Mouse (Mus musculus) forebrain, embryonic 15.5 days (tissue): ENCODE measurements around the gene Ankrd54. TPM values are rescaled to one million over a fixed set of nuclear protein-coding genes. Genes with fewer than 3 reads are reported as not detected.

Experiments used
- ATAC-seq: fragments of 200-750 bp; cut with Nextera tagmentation; replicated peaks from 2 replicates; pipeline ENCODE4 v1.8.0; 2017; ENCODE audit warnings: mild to moderate bottlenecking, moderate TSS enrichment, moderate library complexity
- H3K27ac ChIP-seq: fragments of 300-500 bp; sonication (generic); replicated peaks from 2 replicates; pipeline ENCODE4 v1.5.1; 2015; ENCODE audit warnings: mild to moderate bottlenecking, inconsistent platforms
- H3K27me3 ChIP-seq: fragments of 300-500 bp; sonication (generic); 2 replicates; pipeline ENCODE4 v1.6.1; 2015; ENCODE audit warnings: inconsistent platforms
- H3K36me3 ChIP-seq: fragments of 300-500 bp; sonication (generic); 2 replicates; pipeline ENCODE4 v1.6.1; 2015; ENCODE audit warnings: mild to moderate bottlenecking, inconsistent platforms
- H3K4me1 ChIP-seq: fragments of 300-500 bp; sonication (generic); 2 replicates; pipeline ENCODE4 v1.6.1; 2015; ENCODE audit warnings: inconsistent platforms
- H3K4me2 ChIP-seq: fragments of 300-500 bp; sonication (generic); replicated peaks from 2 replicates; pipeline ENCODE4 v1.6.1; 2015; ENCODE audit warnings: mild to moderate bottlenecking, inconsistent platforms
- H3K4me3 ChIP-seq: fragments of 300-500 bp; sonication (generic); 2 replicates; pipeline ENCODE4 v1.5.1; 2015; ENCODE audit warnings: mild to moderate bottlenecking, inconsistent platforms
- H3K9ac ChIP-seq: fragments of 300-500 bp; sonication (generic); replicated peaks from 2 replicates; pipeline ENCODE4 v1.6.1; 2015; ENCODE audit warnings: mild to moderate bottlenecking, inconsistent platforms
- H3K9me3 ChIP-seq: fragments of 300-500 bp; sonication (generic); 2 replicates; pipeline ENCODE4 v1.6.1; 2016; ENCODE audit warnings: inconsistent platforms
- WGBS: fragments of 180-500 bp; shearing (Covaris S2); methylation state at CpG from one replicate; pipeline ENCODE4 v1.1.7; 2015; ENCODE audit warnings: mixed read lengths; 5-methylcytosine and 5-hydroxymethylcytosine counted together
- polyA plus RNA-seq: library from polyadenylated mRNA; unstranded; fragments of >200 nt; fragmentation: Nextera tagmentation; extraction: Ambion mirVana; gene quantifications from 2 replicates; pipeline ENCODE4 v1.2.1, GENCODE M21; 2015

Gene Ankrd54
- polyA plus RNA-seq, 1 experiment from 2014 or later, result 61.6 TPM

DNA sequence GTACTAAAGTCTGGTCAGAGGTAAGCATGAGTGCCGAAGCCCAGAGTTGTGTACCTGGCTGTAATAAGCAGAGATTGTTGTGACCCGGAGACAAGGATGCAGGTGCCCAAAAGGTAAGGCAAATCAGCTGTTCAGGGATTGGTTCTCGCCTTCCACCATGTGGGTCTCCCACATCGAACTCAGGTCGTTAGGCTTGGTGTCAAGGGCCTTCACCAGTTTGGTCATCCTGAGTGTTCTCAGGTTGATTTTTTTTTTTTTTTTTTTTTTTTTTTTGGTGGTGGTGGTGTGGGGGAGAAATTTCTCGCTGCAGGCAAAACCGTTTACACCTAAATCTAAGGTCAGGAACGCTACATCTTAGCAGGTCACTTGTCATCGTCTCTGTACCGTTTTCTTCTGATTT lies 11.8 kb upstream of the Ankrd54 start:
- Histone ChIP-seq H3K4me2 (peak overlapping the region; percentile 61), H3K4me1 (peaks cover 23% of the 10 kb centered on the region), H3K27me3 (no peaks in the 10 kb centered on the region), H3K4me3 (peak overlapping the region; percentile 87), H3K9me3 (no peaks in the 10 kb centered on the region), H3K36me3 (peaks cover 31% of the 10 kb centered on the region), H3K27ac (peak overlapping the region; percentile 83), H3K9ac (peak overlapping the region; percentile 86)
- WGBS, result 38% methylated on average over 10 of the region's 10 CpGs
- ATAC-seq, result no peak

DNA sequence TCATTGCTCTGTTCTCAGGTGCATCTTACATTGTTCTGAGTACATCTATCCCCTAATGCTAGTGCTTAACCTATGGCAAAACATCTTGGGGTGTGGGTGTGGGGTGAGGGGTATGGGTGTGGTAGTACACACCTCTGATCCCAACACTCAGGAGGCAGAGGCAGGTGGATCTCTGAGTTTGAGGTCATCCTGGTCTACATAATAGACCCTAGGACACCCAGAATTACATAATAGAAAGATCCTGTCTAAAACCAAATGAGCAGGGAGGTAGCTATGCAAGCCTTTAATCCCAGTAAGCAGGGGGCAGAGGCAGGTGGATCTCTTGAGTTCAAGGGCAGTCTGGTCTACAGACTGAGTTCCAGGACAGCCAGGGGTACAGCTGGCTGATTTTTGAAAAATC lies 11.1 kb upstream of the Ankrd54 start:
- Histone ChIP-seq H3K27ac (no peak overlapping the region), H3K27me3 (no peaks in the 10 kb centered on the region), H3K4me2 (no peak overlapping the region), H3K4me1 (peaks cover 23% of the 10 kb centered on the region), H3K36me3 (peaks cover 24% of the 10 kb centered on the region), H3K4me3 (no peak overlapping the region), H3K9ac (no peak overlapping the region), H3K9me3 (no peaks in the 10 kb centered on the region)
- no peak for ATAC-seq

DNA sequence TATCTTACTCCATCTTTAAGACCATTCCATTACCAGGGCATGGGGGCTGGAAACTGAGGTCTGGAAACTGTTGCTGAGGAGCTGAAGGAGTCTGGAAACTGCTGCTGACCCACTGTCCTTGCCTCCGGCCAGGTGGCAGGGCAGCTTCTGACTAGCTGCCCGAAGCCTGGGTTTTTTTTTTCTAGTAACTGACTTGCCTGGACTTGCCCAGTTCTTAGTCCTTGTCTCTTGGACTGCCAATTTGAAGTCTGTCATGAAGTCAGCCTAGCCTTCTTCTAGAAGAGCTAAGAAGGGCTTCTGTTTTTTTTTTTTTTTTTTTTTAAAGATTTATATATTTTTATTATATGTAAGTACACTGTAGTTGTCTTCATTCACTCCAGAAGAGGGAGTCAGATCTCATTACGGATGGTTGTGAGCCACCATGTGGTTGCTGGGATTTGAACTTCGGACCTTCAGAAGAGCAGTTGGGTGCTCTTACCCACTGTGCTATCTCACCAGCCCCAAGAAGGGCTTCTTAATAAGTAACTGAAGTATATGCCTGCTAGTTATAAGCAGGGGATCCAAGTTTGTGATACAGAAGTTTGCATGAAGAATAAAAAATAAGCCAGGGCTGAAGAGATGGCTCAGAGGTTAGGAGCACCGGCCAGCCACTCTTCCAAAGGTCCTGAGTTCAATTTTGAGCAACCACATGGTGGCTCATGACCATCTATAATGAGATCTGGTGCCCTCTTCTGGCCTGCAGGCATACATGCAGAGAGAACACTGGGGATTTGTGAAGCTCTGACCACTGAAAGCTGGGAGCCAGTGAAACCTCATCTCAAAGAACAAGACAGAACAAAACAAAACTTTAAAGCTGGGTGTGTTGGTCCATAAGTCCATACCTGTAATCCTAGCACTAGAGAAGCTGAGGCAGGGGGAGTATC lies 8.7 kb upstream of the Ankrd54 start:
- peaks cover 16% of the 10 kb centered on the region for H3K4me1 ChIP-seq
- H3K9me3 ChIP-seq, result no peaks in the 10 kb centered on the region
- peaks cover under 1% of the 10 kb centered on the region; the same call in 1 of the 2 replicates for H3K36me3 ChIP-seq
- no peak overlapping the region for H3K4me3 ChIP-seq
- H3K9ac ChIP-seq, result no peak overlapping the region
- WGBS, result 72% methylated on average over 5 of the region's 5 CpGs
- H3K27me3 ChIP-seq, result no peaks in the 10 kb centered on the region
- ATAC-seq, result no peak
- no peak overlapping the region for H3K4me2 ChIP-seq
- H3K27ac ChIP-seq, result no peak overlapping the region

GRCm38 (mm10) chr15:79068416-79068815 lies 5.7 kb upstream of the Ankrd54 start:
- Histone ChIP-seq H3K4me3 (no peak overlapping the region), H3K9me3 (no peaks in the 10 kb centered on the region), H3K9ac (no peak overlapping the region), H3K27ac (no peak overlapping the region), H3K36me3 (no peaks in the 10 kb centered on the region), H3K27me3 (no peaks in the 10 kb centered on the region), H3K4me1 (peaks cover 3% of the 10 kb centered on the region), H3K4me2 (no peak overlapping the region)
- WGBS, result 79% methylated on average over 3 of the region's 3 CpGs
- no peak for ATAC-seq

DNA sequence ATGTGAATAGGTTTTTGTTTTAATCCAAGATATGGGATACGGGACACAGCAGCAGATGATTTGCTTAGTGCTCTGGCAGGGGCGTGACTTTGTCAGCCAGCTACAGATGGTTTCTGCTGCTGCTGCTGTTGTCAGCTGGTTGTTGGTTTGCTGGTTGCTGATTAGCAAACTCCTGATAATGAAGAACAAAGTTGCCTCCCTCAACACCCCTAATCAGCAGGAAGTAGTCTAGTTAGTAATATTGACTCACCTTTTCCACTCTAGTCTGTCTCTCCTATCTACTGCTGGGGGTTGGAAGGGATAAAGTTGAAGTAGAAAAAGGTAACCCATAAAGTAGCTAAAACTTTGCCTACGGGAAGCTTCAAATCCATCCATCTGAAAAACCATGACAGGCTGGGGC lies 4.9 kb upstream of the Ankrd54 start:
- H3K4me3 ChIP-seq, result no peak overlapping the region
- 83% methylated on average over 3 of the region's 3 CpGs for WGBS
- H3K36me3 ChIP-seq, result no peaks in the 10 kb centered on the region
- H3K27me3 ChIP-seq, result no peaks in the 10 kb centered on the region
- no peak for ATAC-seq
- H3K4me1 ChIP-seq, result peaks cover 5% of the 10 kb centered on the region
- H3K9me3 ChIP-seq, result no peaks in the 10 kb centered on the region
- H3K9ac ChIP-seq, result no peak overlapping the region
- no peak overlapping the region for H3K4me2 ChIP-seq
- H3K27ac ChIP-seq, result no peak overlapping the region

- H3K27ac ChIP-seq, result no peak overlapping the region
- no peak overlapping the region for H3K9ac ChIP-seq
- 43% methylated on average over 2 of the region's 2 CpGs for WGBS
- H3K27me3 ChIP-seq, result no peaks in the 10 kb centered on the region
- H3K4me1 ChIP-seq, result peaks cover 14% of the 10 kb centered on the region
- no peak for ATAC-seq
- no peaks in the 10 kb centered on the region for H3K36me3 ChIP-seq
- no peak overlapping the region for H3K4me3 ChIP-seq
- H3K4me2 ChIP-seq, result no peak overlapping the region
- no peaks in the 10 kb centered on the region for H3K9me3 ChIP-seq
Observed at GRCm38 (mm10) chr15:79066276-79066675, 3.6 kb upstream of the Ankrd54 start.

GRCm38 (mm10) chr15:79065086-79065770 lies 2.5 kb upstream of the Ankrd54 start:
- no peak for ATAC-seq
- 76% methylated on average over 8 of the region's 8 CpGs for WGBS
- Histone ChIP-seq H3K4me1 (peaks cover 24% of the 10 kb centered on the region), H3K9ac (no peak overlapping the region), H3K4me2 (no peak overlapping the region), H3K4me3 (no peak overlapping the region), H3K27ac (no peak overlapping the region), H3K9me3 (no peaks in the 10 kb centered on the region), H3K36me3 (peaks cover 7% of the 10 kb centered on the region), H3K27me3 (no peaks in the 10 kb centered on the region)

GRCm38 (mm10) chr15:79063160-79063740 lies 557 bp upstream of the Ankrd54 start:
- Histone ChIP-seq H3K4me1 (peaks cover 24% of the 10 kb centered on the region), H3K4me3 (peak overlapping the region; percentile 94), H3K27ac (peak overlapping the region; percentile 66), H3K36me3 (peaks cover 22% of the 10 kb centered on the region), H3K4me2 (peak overlapping the region; percentile 57), H3K27me3 (no peaks in the 10 kb centered on the region), H3K9ac (peak overlapping the region; percentile 32), H3K9me3 (no peaks in the 10 kb centered on the region)
- ATAC-seq, result peak; percentile 0; the same call in 1 of the 2 replicates
- 11% methylated on average over 14 of the region's 14 CpGs for WGBS

- Histone ChIP-seq H3K4me1 (peaks cover 24% of the 10 kb centered on the region), H3K4me3 (0 out of 2 replicates have a peak overlapping the region, but pooled peaks have one; percentile 94), H3K9me3 (no peaks in the 10 kb centered on the region), H3K9ac (no peak overlapping the region), H3K27ac (no peak overlapping the region), H3K36me3 (peaks cover 44% of the 10 kb centered on the region), H3K27me3 (no peaks in the 10 kb centered on the region), H3K4me2 (peak overlapping the region; percentile 81)
- 87% methylated on average over 14 of the region's 14 CpGs for WGBS
- ATAC-seq, result no peak
Observed at GRCm38 (mm10) chr15:79060887-79061565, 1.7 kb downstream of the Ankrd54 start.

- peaks cover 76% of the 10 kb centered on the region for H3K36me3 ChIP-seq
- H3K9me3 ChIP-seq, result no peaks in the 10 kb centered on the region
- no peak for ATAC-seq
- H3K27me3 ChIP-seq, result no peaks in the 10 kb centered on the region
- no peak overlapping the region for H3K4me2 ChIP-seq
- H3K9ac ChIP-seq, result no peak overlapping the region
- 95% methylated on average over 6 of the region's 6 CpGs for WGBS
- no peak overlapping the region for H3K27ac ChIP-seq
- peaks cover 19% of the 10 kb centered on the region for H3K4me1 ChIP-seq
- H3K4me3 ChIP-seq, result no peak overlapping the region
Observed at GRCm38 (mm10) chr15:79057850-79058249, 4.8 kb downstream of the Ankrd54 start.

DNA sequence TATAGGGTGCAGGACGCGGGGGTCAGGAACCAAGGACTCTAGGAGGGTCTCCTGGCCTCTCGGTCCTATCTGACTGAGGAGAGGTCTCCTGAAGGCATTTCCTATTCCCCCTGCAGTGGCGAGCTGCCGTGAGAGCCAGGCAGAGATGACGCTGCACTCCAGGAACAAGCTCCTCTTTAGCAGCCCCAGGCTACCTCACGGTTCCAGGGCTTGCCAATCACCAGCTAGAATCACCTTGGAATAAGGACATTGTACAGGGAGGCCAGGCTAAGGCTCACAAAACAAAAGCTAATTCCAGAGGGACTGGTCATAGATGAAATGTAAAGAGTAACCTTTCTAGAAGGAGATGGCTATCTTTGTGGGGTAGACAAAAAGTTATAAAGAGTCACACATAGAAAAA lies 6.1 kb downstream of the Ankrd54 start:
- 92% methylated on average over 7 of the region's 7 CpGs for WGBS

More for the DNA sequence above, 6.1 kb downstream of the Ankrd54 start:
- Histone ChIP-seq H3K4me2 (no peak overlapping the region), H3K27ac (no peak overlapping the region), H3K4me1 (peaks cover 13% of the 10 kb centered on the region), H3K4me3 (no peak overlapping the region), H3K9me3 (no peaks in the 10 kb centered on the region), H3K36me3 (peaks cover 81% of the 10 kb centered on the region), H3K27me3 (no peaks in the 10 kb centered on the region), H3K9ac (no peak overlapping the region)
- ATAC-seq, result no peak
